Mouse (Mus musculus): ENCODE data around the gene Fam3b.

DNA sequence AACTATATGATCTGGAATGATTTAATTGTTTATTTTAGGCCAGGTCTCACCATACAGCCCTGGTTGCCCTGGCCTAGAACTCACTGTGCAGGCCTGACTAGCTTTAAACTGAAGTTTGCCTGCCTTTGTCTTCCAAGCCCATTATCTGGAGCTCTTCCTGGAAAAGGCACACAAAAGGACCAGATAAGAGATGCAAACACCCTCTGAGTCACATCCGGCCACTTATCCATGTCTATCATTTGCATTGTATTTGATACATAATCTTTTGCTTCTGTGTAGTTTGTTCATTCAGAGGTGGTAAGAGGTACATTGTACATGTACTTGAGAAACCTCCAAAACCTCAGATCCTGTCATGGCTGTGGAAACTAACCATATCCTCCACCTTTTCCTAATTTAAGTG, 91.0 kb downstream of the Fam3b start:
- TF ChIP-seq POLR2A (IDR thresholded peaks at IDR 0.05; ENCODE audit: low read depth, low read length), result no peak
- no peak for TF ChIP-seq CTCF (IDR thresholded peaks at IDR 0.05; ENCODE audit: extremely low read depth, insufficient read length, insufficient replicate concordance, low read depth, low read length)
